Mouse (Mus musculus): ENCODE data around the gene Tlk2. TPM values are rescaled to one million over a fixed set of nuclear protein-coding genes. Genes with fewer than 3 reads are reported as not detected.

Tlk2 gene
- polyA plus RNA-seq, 1 experiment from 2014 or later = 5.5 TPM

- peak overlapping the region; percentile 100 for H3K9ac ChIP-seq (ENCODE audit: low read depth, low read length)
- peaks cover 10% of the 10 kb centered on the region for H3K36me3 ChIP-seq (ENCODE audit: control insufficient read depth, insufficient read depth)
- ATAC-seq (ENCODE audit: low read depth) = peak; percentile 19
- H3K27ac ChIP-seq (ENCODE audit: low read length) = peak overlapping the region; percentile 94
- no peaks in the 10 kb centered on the region for H3K27me3 ChIP-seq (ENCODE audit: control insufficient read depth, insufficient read depth, low read depth, low read length)
- peaks cover 19% of the 10 kb centered on the region for H3K4me1 ChIP-seq (ENCODE audit: control insufficient read depth, low read depth, low read length)
- peak overlapping the region; percentile 98 for H3K4me3 ChIP-seq (ENCODE audit: low read depth, low read length)
- peak overlapping the region; percentile 65 for H3K4me2 ChIP-seq (ENCODE audit: low read depth, low read length)
- 1% methylated on average over 35 of the region's 35 CpGs for WGBS (ENCODE audit: insufficient replicate concordance)
- H3K9me3 ChIP-seq (replicated peaks; ENCODE audit: control insufficient read depth, low read length) = no peaks in the 10 kb centered on the region
These were observed 2.0 kb downstream of the Tlk2 start for GRCm38 (mm10) chr11:105180471-105181091.

- Histone ChIP-seq H3K36me3 (ENCODE audit: control insufficient read depth, insufficient read depth) (peaks cover 15% of the 10 kb centered on the region), H3K4me2 (ENCODE audit: low read depth, low read length) (peak overlapping the region; percentile 65), H3K9ac (ENCODE audit: low read depth, low read length) (peak overlapping the region; percentile 100), H3K27me3 (ENCODE audit: control insufficient read depth, insufficient read depth, low read depth, low read length) (no peaks in the 10 kb centered on the region), H3K4me1 (ENCODE audit: control insufficient read depth, low read depth, low read length) (peaks cover 19% of the 10 kb centered on the region), H3K4me3 (ENCODE audit: low read depth, low read length) (peak overlapping the region; percentile 98), H3K9me3 (replicated peaks; ENCODE audit: control insufficient read depth, low read length) (no peaks in the 10 kb centered on the region), H3K27ac (ENCODE audit: low read length) (peak overlapping the region; percentile 94)
- WGBS (ENCODE audit: insufficient replicate concordance) = under 1% methylated on average over 50 of the region's 60 CpGs
- ATAC-seq (ENCODE audit: low read depth) = peak; percentile 92
These were observed 2.6 kb downstream of the Tlk2 start for GRCm38 (mm10) chr11:105181126-105181637.

GRCm38 (mm10) chr11:105181689-105182460 lies 3.3 kb downstream of the Tlk2 start:
- Histone ChIP-seq H3K4me1 (ENCODE audit: control insufficient read depth, low read depth, low read length) (peaks cover 19% of the 10 kb centered on the region), H3K4me3 (ENCODE audit: low read depth, low read length) (peak overlapping the region; percentile 98), H3K36me3 (ENCODE audit: control insufficient read depth, insufficient read depth) (peaks cover 15% of the 10 kb centered on the region), H3K27ac (ENCODE audit: low read length) (peak overlapping the region; percentile 94), H3K9me3 (replicated peaks; ENCODE audit: control insufficient read depth, low read length) (no peaks in the 10 kb centered on the region), H3K4me2 (ENCODE audit: low read depth, low read length) (peak overlapping the region; percentile 65), H3K9ac (ENCODE audit: low read depth, low read length) (peak overlapping the region; percentile 100), H3K27me3 (ENCODE audit: control insufficient read depth, insufficient read depth, low read depth, low read length) (no peaks in the 10 kb centered on the region)
- ATAC-seq (ENCODE audit: low read depth) = peak; percentile 47
- 6% methylated on average over 55 of the region's 89 CpGs for WGBS (ENCODE audit: insufficient replicate concordance)

- ATAC-seq (ENCODE audit: low read depth) = no peak
- peaks cover 15% of the 10 kb centered on the region for H3K36me3 ChIP-seq (ENCODE audit: control insufficient read depth, insufficient read depth)
- WGBS (ENCODE audit: insufficient replicate concordance) = 2% methylated on average over 4 of the region's 4 CpGs
- peaks cover 19% of the 10 kb centered on the region for H3K4me1 ChIP-seq (ENCODE audit: control insufficient read depth, low read depth, low read length)
- peak overlapping the region; percentile 94 for H3K27ac ChIP-seq (ENCODE audit: low read length)
- peak overlapping the region; percentile 65 for H3K4me2 ChIP-seq (ENCODE audit: low read depth, low read length)
- H3K4me3 ChIP-seq (ENCODE audit: low read depth, low read length) = peak overlapping the region; percentile 98
- no peaks in the 10 kb centered on the region for H3K9me3 ChIP-seq (replicated peaks; ENCODE audit: control insufficient read depth, low read length)
- H3K9ac ChIP-seq (ENCODE audit: low read depth, low read length) = peak overlapping the region; percentile 100
- no peaks in the 10 kb centered on the region for H3K27me3 ChIP-seq (ENCODE audit: control insufficient read depth, insufficient read depth, low read depth, low read length)
These were observed 3.9 kb downstream of the Tlk2 start for GRCm38 (mm10) chr11:105182461-105182855.

- 78% methylated on average over 3 of the region's 3 CpGs for WGBS (ENCODE audit: insufficient replicate concordance)
- Histone ChIP-seq H3K4me3 (ENCODE audit: low read depth, low read length) (no peak overlapping the region), H3K9me3 (replicated peaks; ENCODE audit: control insufficient read depth, low read length) (no peaks in the 10 kb centered on the region), H3K36me3 (ENCODE audit: control insufficient read depth, insufficient read depth) (peaks cover 15% of the 10 kb centered on the region), H3K4me2 (ENCODE audit: low read depth, low read length) (no peak overlapping the region), H3K27me3 (ENCODE audit: control insufficient read depth, insufficient read depth, low read depth, low read length) (no peaks in the 10 kb centered on the region), H3K9ac (ENCODE audit: low read depth, low read length) (no peak overlapping the region), H3K27ac (ENCODE audit: low read length) (no peak overlapping the region), H3K4me1 (ENCODE audit: control insufficient read depth, low read depth, low read length) (peaks cover 16% of the 10 kb centered on the region)
- ATAC-seq (ENCODE audit: low read depth) = no peak
These were observed 6.1 kb downstream of the Tlk2 start for GRCm38 (mm10) chr11:105184678-105185077.

- H3K4me2 ChIP-seq (ENCODE audit: low read depth, low read length) = no peak overlapping the region
- peaks cover 8% of the 10 kb centered on the region for H3K36me3 ChIP-seq (ENCODE audit: control insufficient read depth, insufficient read depth)
- H3K4me3 ChIP-seq (ENCODE audit: low read depth, low read length) = no peak overlapping the region
- H3K9me3 ChIP-seq (replicated peaks; ENCODE audit: control insufficient read depth, low read length) = no peaks in the 10 kb centered on the region
- 85% methylated on average over 3 of the region's 3 CpGs for WGBS (ENCODE audit: insufficient replicate concordance)
- no peak for ATAC-seq (ENCODE audit: low read depth)
- no peak overlapping the region for H3K9ac ChIP-seq (ENCODE audit: low read depth, low read length)
- no peaks in the 10 kb centered on the region for H3K27me3 ChIP-seq (ENCODE audit: control insufficient read depth, insufficient read depth, low read depth, low read length)
- H3K4me1 ChIP-seq (ENCODE audit: control insufficient read depth, low read depth, low read length) = peaks cover 17% of the 10 kb centered on the region
- H3K27ac ChIP-seq (ENCODE audit: low read length) = no peak overlapping the region
These were observed 13.6 kb downstream of the Tlk2 start for GRCm38 (mm10) chr11:105192186-105192585.

- ATAC-seq (ENCODE audit: low read depth) = peak; percentile 62; the same call in 1 of the 2 replicates
- Histone ChIP-seq H3K4me2 (ENCODE audit: low read depth, low read length) (no peak overlapping the region), H3K36me3 (ENCODE audit: control insufficient read depth, insufficient read depth) (peaks cover 4% of the 10 kb centered on the region), H3K4me1 (ENCODE audit: control insufficient read depth, low read depth, low read length) (peaks cover 8% of the 10 kb centered on the region), H3K27me3 (ENCODE audit: control insufficient read depth, insufficient read depth, low read depth, low read length) (no peaks in the 10 kb centered on the region), H3K9ac (ENCODE audit: low read depth, low read length) (no peak overlapping the region), H3K4me3 (ENCODE audit: low read depth, low read length) (no peak overlapping the region), H3K27ac (ENCODE audit: low read length) (no peak overlapping the region), H3K9me3 (replicated peaks; ENCODE audit: control insufficient read depth, low read length) (no peaks in the 10 kb centered on the region)
- 61% methylated on average over 4 of the region's 4 CpGs for WGBS (ENCODE audit: insufficient replicate concordance)
These were observed 18.5 kb downstream of the Tlk2 start for GRCm38 (mm10) chr11:105196893-105197662.

GRCm38 (mm10) chr11:105202403-105202802 lies 23.8 kb downstream of the Tlk2 start:
- no peak for ATAC-seq (ENCODE audit: low read depth)
- Histone ChIP-seq H3K4me2 (ENCODE audit: low read depth, low read length) (no peak overlapping the region), H3K36me3 (ENCODE audit: control insufficient read depth, insufficient read depth) (no peaks in the 10 kb centered on the region; the same call in 1 of the 2 replicates), H3K9ac (ENCODE audit: low read depth, low read length) (no peak overlapping the region), H3K4me3 (ENCODE audit: low read depth, low read length) (no peak overlapping the region), H3K27me3 (ENCODE audit: control insufficient read depth, insufficient read depth, low read depth, low read length) (no peaks in the 10 kb centered on the region), H3K4me1 (ENCODE audit: control insufficient read depth, low read depth, low read length) (peaks cover 8% of the 10 kb centered on the region), H3K27ac (ENCODE audit: low read length) (no peak overlapping the region), H3K9me3 (replicated peaks; ENCODE audit: control insufficient read depth, low read length) (no peaks in the 10 kb centered on the region)
- 58% methylated on average over 3 of the region's 3 CpGs for WGBS (ENCODE audit: insufficient replicate concordance)

Measured in liver, embryonic 16.5 days (tissue).